Mouse (Mus musculus): ENCODE measurements around the gene Cst9.

DNA sequence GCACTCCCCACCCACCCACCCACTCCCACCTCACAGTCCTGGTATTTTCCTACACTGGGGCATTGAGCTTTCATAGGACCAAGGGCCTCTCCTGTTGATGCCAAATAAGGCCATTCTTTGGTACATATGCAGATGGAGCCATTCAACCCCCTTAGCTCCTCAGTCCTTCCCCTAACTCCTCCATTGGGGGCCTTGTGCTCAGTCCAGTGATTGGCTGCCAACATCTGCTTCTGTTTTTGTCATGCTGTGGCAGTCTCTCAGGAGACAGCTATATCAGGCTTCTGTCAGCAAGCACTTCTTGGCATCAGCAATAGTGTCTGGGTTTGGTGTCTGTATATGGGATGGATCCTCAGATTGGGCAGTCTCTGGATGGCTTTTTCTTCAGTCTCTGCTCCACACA is 49.8 kb downstream of the Cst9 start:
- no peak for TF ChIP-seq CTCF (IDR thresholded peaks at IDR 0.05; ENCODE audit: low read depth, low read length)
- no peak for TF ChIP-seq POLR2A (IDR thresholded peaks at IDR 0.05; ENCODE audit: borderline replicate concordance, low read depth, low read length)
